Mouse (Mus musculus) forebrain, embryonic 16.5 days (tissue): ENCODE measurements around the gene Efna2. TPM values are rescaled to one million over a fixed set of nuclear protein-coding genes. Genes with fewer than 3 reads are reported as not detected.

Experiments used
- ATAC-seq: fragments of 200-750 bp; cut with Nextera tagmentation; 2 replicates; pipeline ENCODE4 v1.8.0; 2017; ENCODE audit warnings: mild to moderate bottlenecking, moderate library complexity
- H3K27ac ChIP-seq: fragments of 300-500 bp; sonication (generic); 2 replicates; pipeline ENCODE4 v1.5.1; 2014; ENCODE audit warnings: low read length, control low read depth
- H3K27me3 ChIP-seq: fragments of 300-500 bp; sonication (generic); replicated peaks from 2 replicates; pipeline ENCODE4 v1.6.1; 2014; ENCODE audit warnings: low read length; ENCODE audit not compliant: control insufficient read depth, insufficient read depth
- H3K36me3 ChIP-seq: fragments of 300-500 bp; sonication (generic); 2 replicates; pipeline ENCODE4 v1.6.1; 2014; ENCODE audit not compliant: control insufficient read depth, insufficient read depth
- H3K4me1 ChIP-seq: fragments of 300-500 bp; sonication (generic); replicated peaks from 2 replicates; pipeline ENCODE4 v1.6.1; 2014; ENCODE audit warnings: low read length; ENCODE audit not compliant: control insufficient read depth, insufficient read depth
- H3K4me2 ChIP-seq: fragments of 300-500 bp; sonication (generic); 2 replicates; pipeline ENCODE4 v1.6.1; 2014; ENCODE audit warnings: mild to moderate bottlenecking, low read length, control low read depth
- H3K4me3 ChIP-seq: fragments of 300-500 bp; sonication (generic); replicated peaks from 2 replicates; pipeline ENCODE4 v1.5.1; 2014; ENCODE audit warnings: mild to moderate bottlenecking, low read length, control low read depth
- H3K9ac ChIP-seq: fragments of 300-500 bp; sonication (generic); replicated peaks from 2 replicates; pipeline ENCODE4 v1.6.1; 2014; ENCODE audit warnings: low read depth, low read length, control low read depth
- H3K9me3 ChIP-seq: fragments of 300-500 bp; sonication (generic); 2 replicates; pipeline ENCODE4 v1.6.1; 2016; ENCODE audit warnings: low read length; ENCODE audit not compliant: control insufficient read depth
- WGBS: fragments of 180-500 bp; shearing (Covaris S2); extraction: QIAGEN DNeasy Blood & Tissue Kit; methylation state at CpG from one replicate; pipeline ENCODE4 v1.1.7; 2014; 5-methylcytosine and 5-hydroxymethylcytosine counted together
- polyA plus RNA-seq: library from polyadenylated mRNA; unstranded; fragments of >200 nt; fragmentation: Nextera tagmentation; extraction: Ambion mirVana; gene quantifications from 2 replicates; pipeline ENCODE4 v1.2.1, GENCODE M21; 2015

Efna2 gene
- polyA plus RNA-seq, 1 experiment from 2014 or later = 24.8 TPM

- H3K27ac ChIP-seq = peak overlapping the region; percentile 93
- H3K27me3 ChIP-seq = no peaks in the 10 kb centered on the region
- no peak overlapping the region; the same call in 1 of the 2 replicates for H3K4me3 ChIP-seq
- 82% methylated on average over 45 of the region's 45 CpGs for WGBS
- H3K4me1 ChIP-seq = peaks cover 47% of the 10 kb centered on the region
- ATAC-seq = no peak
- peak overlapping the region; percentile 74 for H3K9ac ChIP-seq
- H3K4me2 ChIP-seq = peak overlapping the region; percentile 63
- H3K36me3 ChIP-seq = peaks cover 18% of the 10 kb centered on the region
- no peaks in the 10 kb centered on the region for H3K9me3 ChIP-seq
Observed at GRCm38 (mm10) chr10:80171760-80172526, 7.3 kb upstream of the Efna2 start.

GRCm38 (mm10) chr10:80172527-80173292 is 6.6 kb upstream of the Efna2 start, which contains the start of gene 1600002K03Rik:
Gene 1600002K03Rik, plus strand, starts transcription at chr10:80172944.
- Histone ChIP-seq H3K4me1 (peaks cover 44% of the 10 kb centered on the region), H3K27me3 (no peaks in the 10 kb centered on the region), H3K27ac (peak within 1 kb of the TSS; percentile 93), H3K9me3 (no peaks in the 10 kb centered on the region), H3K4me2 (peak within 1 kb of the TSS; percentile 63), H3K4me3 (peak within 1 kb of the TSS; percentile 59), H3K9ac (peak within 1 kb of the TSS; percentile 74), H3K36me3 (peaks cover 18% of the 10 kb centered on the region)
- WGBS = 7% methylated on average over 34 of the region's 35 CpGs
- ATAC-seq = peak; percentile 81

GRCm38 (mm10) chr10:80173358-80173757 is 5.9 kb upstream of the Efna2 start:
- Histone ChIP-seq H3K36me3 (peaks cover 18% of the 10 kb centered on the region), H3K4me3 (peak overlapping the region; percentile 59), H3K9me3 (no peaks in the 10 kb centered on the region), H3K27ac (peak overlapping the region; percentile 93), H3K4me1 (peaks cover 44% of the 10 kb centered on the region), H3K27me3 (no peaks in the 10 kb centered on the region), H3K4me2 (peak overlapping the region; percentile 63), H3K9ac (peak overlapping the region; percentile 54)
- 10% methylated on average over 11 of the region's 11 CpGs for WGBS
- ATAC-seq = no peak

- Histone ChIP-seq H3K4me2 (no peak overlapping the region), H3K9me3 (no peaks in the 10 kb centered on the region), H3K4me3 (no peak overlapping the region), H3K9ac (no peak overlapping the region), H3K36me3 (peaks cover 18% of the 10 kb centered on the region), H3K27me3 (no peaks in the 10 kb centered on the region), H3K27ac (no peak overlapping the region), H3K4me1 (peaks cover 38% of the 10 kb centered on the region)
- ATAC-seq = no peak
- 84% methylated on average over 10 of the region's 10 CpGs for WGBS
Observed at GRCm38 (mm10) chr10:80173955-80174640, 5.2 kb upstream of the Efna2 start.

GRCm38 (mm10) chr10:80174705-80175104 is 4.6 kb upstream of the Efna2 start:
- Histone ChIP-seq H3K27ac (no peak overlapping the region), H3K9ac (no peak overlapping the region), H3K36me3 (peaks cover 18% of the 10 kb centered on the region), H3K9me3 (no peaks in the 10 kb centered on the region), H3K27me3 (no peaks in the 10 kb centered on the region), H3K4me2 (no peak overlapping the region), H3K4me3 (no peak overlapping the region), H3K4me1 (peaks cover 33% of the 10 kb centered on the region)
- 56% methylated on average over 2 of the region's 2 CpGs for WGBS
- ATAC-seq = no peak

- Histone ChIP-seq H3K4me1 (peaks cover 30% of the 10 kb centered on the region), H3K27me3 (no peaks in the 10 kb centered on the region), H3K36me3 (peaks cover 11% of the 10 kb centered on the region), H3K4me3 (no peak overlapping the region), H3K9ac (no peak overlapping the region), H3K27ac (no peak overlapping the region), H3K9me3 (no peaks in the 10 kb centered on the region), H3K4me2 (no peak overlapping the region)
- ATAC-seq = peak; percentile 4; the same call in 1 of the 2 replicates
- 16% methylated on average over 4 of the region's 4 CpGs for WGBS
Observed at GRCm38 (mm10) chr10:80175536-80176269, 3.6 kb upstream of the Efna2 start.

GRCm38 (mm10) chr10:80176270-80176834 is 2.9 kb upstream of the Efna2 start:
- H3K4me3 ChIP-seq = no peak overlapping the region
- ATAC-seq = no peak
- no peak overlapping the region for H3K9ac ChIP-seq
- no peaks in the 10 kb centered on the region for H3K9me3 ChIP-seq
- H3K36me3 ChIP-seq = peaks cover 4% of the 10 kb centered on the region
- peaks cover 36% of the 10 kb centered on the region for H3K4me1 ChIP-seq
- H3K27me3 ChIP-seq = no peaks in the 10 kb centered on the region
- H3K4me2 ChIP-seq = no peak overlapping the region
- no peak overlapping the region for H3K27ac ChIP-seq
- 74% methylated on average over 5 of the region's 5 CpGs for WGBS

- H3K4me3 ChIP-seq = no peak overlapping the region
- H3K4me1 ChIP-seq = peaks cover 31% of the 10 kb centered on the region
- H3K9ac ChIP-seq = no peak overlapping the region
- ATAC-seq = no peak
- H3K9me3 ChIP-seq = no peaks in the 10 kb centered on the region
- H3K36me3 ChIP-seq = no peaks in the 10 kb centered on the region
- no peak overlapping the region for H3K27ac ChIP-seq
- 70% methylated on average over 7 of the region's 7 CpGs for WGBS
- no peak overlapping the region for H3K4me2 ChIP-seq
- no peaks in the 10 kb centered on the region for H3K27me3 ChIP-seq
Observed at GRCm38 (mm10) chr10:80177441-80178279, 1.6 kb upstream of the Efna2 start.
